Mouse (Mus musculus) central nervous system, embryonic 18 days (tissue): ENCODE results near the gene Casp8. TPM values are rescaled to one million over a fixed set of nuclear protein-coding genes. Genes with fewer than 3 reads are reported as not detected.

Experiments used
- polyA plus RNA-seq: library from polyadenylated mRNA; depleted of rRNA; stranded (reverse); fragments of >200 nt; gene quantifications from 2 replicates; pipeline ENCODE4 v1.2.3, GENCODE M21; 2012; rRNA removed

The Casp8 gene
- 2.2 and 2.4 TPM in 2 replicates for polyA plus RNA-seq

DNA sequence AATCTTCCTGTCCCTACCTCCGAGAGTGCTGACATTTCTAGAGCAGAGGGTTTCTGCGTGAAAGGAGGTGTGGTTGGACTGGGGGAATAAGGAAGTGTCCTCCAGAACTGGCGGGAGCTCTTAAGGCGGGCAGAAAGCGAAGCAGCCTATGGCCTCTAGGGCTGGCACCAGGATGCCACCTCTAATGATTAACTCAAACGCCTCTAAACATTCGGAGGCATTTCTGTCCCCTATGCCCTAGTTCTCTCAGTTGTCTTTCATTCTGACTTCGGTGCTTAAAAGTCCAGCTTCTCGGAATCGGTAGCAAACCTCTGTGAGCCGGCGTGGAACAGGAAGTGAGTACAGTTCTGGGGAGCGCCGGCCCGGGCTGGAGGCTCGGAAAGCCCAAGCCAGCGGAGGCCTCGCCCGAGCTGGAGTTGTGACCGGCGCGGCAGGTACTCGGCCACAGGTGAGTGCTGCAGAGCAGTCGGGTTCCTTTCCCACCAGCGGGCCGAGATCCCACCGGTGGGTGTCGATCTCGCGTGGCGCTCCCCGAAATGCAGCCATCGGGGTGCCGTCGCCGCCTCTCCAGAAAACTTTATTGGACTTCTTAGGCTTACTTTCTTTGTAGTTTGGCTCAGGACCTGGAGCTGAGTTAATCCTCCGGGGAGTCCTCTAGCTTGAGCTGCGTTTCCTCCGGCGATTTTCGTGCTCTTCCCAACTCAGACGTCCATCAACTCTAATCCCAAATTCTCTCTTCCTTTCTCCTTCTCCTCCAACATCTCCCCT is at the start of gene Casp8:
Gene Casp8 (plus strand): TSS at position 84 of the 768 bp plus-strand sequence.

Other genes starting within 250 kb of the Casp8 start
- gene Fam126b, start 209.1 kb upstream of the Casp8 start, polyA plus RNA-seq = 7.0 and 7.9 TPM in 2 replicates
- 168 and 186 TPM in 2 replicates for gene Ndufb3, start 209.0 kb upstream of the Casp8 start, polyA plus RNA-seq
- gene Als2cr12, start 99.4 kb upstream of the Casp8 start, polyA plus RNA-seq = 0.09 TPM in 1 of 2 replicates, not detected in the other
- 14.3 and 14.8 TPM in 2 replicates for gene Cflar, start 83.9 kb upstream of the Casp8 start, polyA plus RNA-seq
- 21.9 and 23.0 TPM in 2 replicates for gene Trak2, start 178.1 kb downstream of the Casp8 start, polyA plus RNA-seq
- 50.5 and 53.1 TPM in 2 replicates for gene Stradb, start 178.1 kb downstream of the Casp8 start, polyA plus RNA-seq